Mouse (Mus musculus) forebrain, postnatal 0 days (tissue): ENCODE measurements around the gene Cdkn2b. TPM values are rescaled to one million over a fixed set of nuclear protein-coding genes. Genes with fewer than 3 reads are reported as not detected.

ENCODE experiments used
- ATAC-seq: fragments of 200-750 bp; cut with Nextera tagmentation; 2 replicates; pipeline ENCODE4 v1.8.0; 2017; ENCODE audit warnings: mild to moderate bottlenecking, moderate library complexity
- DNase-seq: peaks from one replicate; pipeline ENCODE4 v3.0.0-alpha.2; 2015
- H3K27ac ChIP-seq: fragments of 300-500 bp; sonication (generic); 2 replicates; pipeline ENCODE4 v1.5.1; 2014; ENCODE audit warnings: low read depth, mild to moderate bottlenecking, antibody characterized with exemption, low read length, moderate library complexity, mixed read lengths
- H3K27me3 ChIP-seq: fragments of 300-500 bp; sonication (generic); 2 replicates; pipeline ENCODE4 v1.6.1; 2014; ENCODE audit warnings: mild to moderate bottlenecking, low read length, mixed read lengths; ENCODE audit not compliant: insufficient read depth
- H3K36me3 ChIP-seq: fragments of 300-500 bp; sonication (generic); 2 replicates; pipeline ENCODE4 v1.6.1; 2014; ENCODE audit warnings: mild to moderate bottlenecking, moderate library complexity; ENCODE audit not compliant: insufficient read depth
- H3K4me1 ChIP-seq: fragments of 300-500 bp; sonication (generic); 2 replicates; pipeline ENCODE4 v1.6.1; 2014; ENCODE audit warnings: antibody characterized with exemption; ENCODE audit not compliant: insufficient read depth
- H3K4me2 ChIP-seq: fragments of 300-500 bp; sonication (generic); 2 replicates; pipeline ENCODE4 v1.6.1; 2014; ENCODE audit warnings: low read depth, mild to moderate bottlenecking, moderate library complexity
- H3K4me3 ChIP-seq: fragments of 300-500 bp; sonication (generic); 2 replicates; pipeline ENCODE4 v1.5.1; 2014; ENCODE audit warnings: low read depth, low read length, mixed read lengths
- H3K9ac ChIP-seq: fragments of 300-500 bp; sonication (generic); 2 replicates; pipeline ENCODE4 v1.6.1; 2014; ENCODE audit warnings: mild to moderate bottlenecking
- H3K9me3 ChIP-seq: fragments of 300-500 bp; sonication (generic); 2 replicates; pipeline ENCODE4 v1.6.1; 2016; ENCODE audit warnings: low read length
- CTCF ChIP-seq: sonication (generic); IDR thresholded peaks from 2 replicates; pipeline ENCODE4 v1.5.1; 2016; ENCODE audit warnings: antibody characterized with exemption, control low read depth, low read depth
- WGBS: fragments of 180-500 bp; shearing (Covaris S2); extraction: QIAGEN DNeasy Blood & Tissue Kit; methylation state at CpG from one replicate; pipeline ENCODE4 v1.1.7; 2014; 5-methylcytosine and 5-hydroxymethylcytosine counted together
- polyA plus RNA-seq: library from polyadenylated mRNA; unstranded; fragments of >200 nt; fragmentation: Nextera tagmentation; extraction: Ambion mirVana; gene quantifications from 2 replicates; pipeline ENCODE4 v1.2.1, GENCODE M21; 2015
- total RNA-seq: library from RNA; depleted of rRNA; stranded (reverse); fragments of >200 nt; gene quantifications from 2 replicates; pipeline ENCODE4 v1.2.3, GENCODE M21; 2014; rRNA removed

Cdkn2b gene
- 0.54 and 1.5 TPM in 2 replicates for total RNA-seq
- 2.0 and 2.3 TPM in 2 replicates for polyA plus RNA-seq

DNA sequence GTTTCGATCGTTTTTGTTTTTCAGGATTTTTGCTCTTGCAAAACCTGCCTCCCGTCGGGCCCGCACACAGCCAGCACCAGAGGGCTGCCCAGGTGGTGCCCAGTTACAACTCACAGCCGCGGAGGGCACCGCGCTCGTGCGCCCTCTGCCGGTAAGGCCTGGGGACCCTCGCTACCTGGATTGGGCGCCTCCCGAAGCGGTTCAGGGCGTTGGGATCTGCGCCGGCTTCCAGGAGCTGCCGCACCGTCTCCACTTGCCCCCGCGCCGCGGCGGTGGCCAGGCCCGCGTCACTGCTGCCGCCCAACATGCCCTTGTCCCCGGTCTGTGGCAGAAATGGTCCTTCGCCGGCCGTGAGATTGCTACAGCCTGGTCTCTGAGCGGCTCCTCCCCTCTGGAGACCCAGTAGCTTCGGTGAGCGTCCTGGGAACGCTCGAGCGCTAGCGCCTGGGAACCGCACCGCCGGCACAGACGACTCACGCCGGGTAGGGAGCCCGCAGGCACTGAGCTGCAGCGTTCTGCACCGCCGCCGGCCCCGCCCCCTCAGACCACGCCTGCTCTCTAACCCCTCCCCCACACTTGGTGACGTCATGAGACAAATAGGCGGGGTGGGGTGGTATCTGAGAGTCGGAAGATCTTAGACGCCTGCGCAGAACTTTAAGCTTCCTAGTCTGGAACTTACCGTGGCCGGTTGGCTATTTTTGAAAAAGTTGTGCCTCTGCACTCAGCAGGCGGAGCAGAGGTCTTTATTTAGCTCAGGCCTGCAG lies at the start of gene Cdkn2b:
Cdkn2b (minus strand) TSS at position 549 of the 764 bp plus-strand sequence.
- no peaks in the 10 kb centered on the region for H3K36me3 ChIP-seq
- H3K27me3 ChIP-seq, result peaks cover 82% of the 10 kb centered on the region
- peak within 1 kb of the TSS; percentile 14; the same call in 1 of the 2 replicates for H3K9ac ChIP-seq
- H3K4me3 ChIP-seq, result peak within 1 kb of the TSS; percentile 36
- TF ChIP-seq CTCF, result peak; percentile 71
- no peaks in the 10 kb centered on the region for H3K9me3 ChIP-seq
- ATAC-seq (peak; percentile 84), DNase-seq (peak; percentile 65)
- H3K4me1 ChIP-seq, result no peaks in the 10 kb centered on the region
- 2% methylated on average over 61 of the region's 61 CpGs for WGBS
- no peak within 1 kb of the TSS for H3K27ac ChIP-seq
- peak within 1 kb of the TSS; percentile 60 for H3K4me2 ChIP-seq

DNA sequence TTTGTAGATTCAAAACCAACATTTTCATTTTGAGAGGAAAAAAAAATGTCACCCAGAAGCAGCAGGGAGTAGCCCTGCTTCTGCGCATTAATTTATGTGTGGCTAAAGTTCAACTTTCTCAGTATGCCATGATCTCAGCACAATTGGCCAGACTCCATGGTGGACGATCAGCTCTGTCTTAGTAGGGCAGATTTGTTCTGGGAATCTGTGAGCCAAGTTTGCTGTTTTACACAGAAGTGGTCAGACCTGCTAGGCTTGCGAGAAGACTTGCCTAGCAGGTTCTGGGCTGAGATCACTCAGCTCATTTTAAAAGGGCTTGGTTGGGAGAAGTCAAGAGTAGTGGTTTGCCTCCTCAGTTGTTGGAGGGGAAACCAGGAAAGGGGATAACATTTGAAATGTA lies 49.5 kb upstream of the Cdkn2b start:
- 48% methylated on average over 3 of the region's 3 CpGs for WGBS
- Histone ChIP-seq H3K36me3 (no peaks in the 10 kb centered on the region), H3K4me3 (no peak overlapping the region), H3K27me3 (no peaks in the 10 kb centered on the region), H3K9me3 (no peaks in the 10 kb centered on the region), H3K4me1 (no peaks in the 10 kb centered on the region), H3K27ac (no peak overlapping the region), H3K4me2 (no peak overlapping the region), H3K9ac (no peak overlapping the region)
- no peak for TF ChIP-seq CTCF
- no peak for DNase-seq
- ATAC-seq, result no peak

DNA sequence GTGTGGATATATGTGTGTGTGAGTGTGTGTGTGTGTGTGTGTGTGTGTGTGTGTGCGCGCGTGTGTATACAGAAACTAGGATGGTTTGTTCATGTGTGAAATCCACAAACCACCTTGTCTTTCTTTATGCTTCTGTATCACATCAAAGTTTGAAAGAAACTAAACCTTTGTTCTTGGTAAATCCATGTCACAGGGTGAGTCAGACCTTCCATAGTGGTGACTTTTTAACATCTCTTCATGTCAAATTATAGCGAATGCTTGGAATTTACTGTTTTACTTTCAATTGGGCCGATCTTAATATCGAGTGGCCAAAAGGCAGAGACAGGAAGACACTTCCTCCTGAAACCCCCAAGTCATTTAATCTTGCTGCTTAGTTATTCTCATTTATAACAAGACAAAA lies 48.7 kb upstream of the Cdkn2b start:
- WGBS, result 94% methylated on average over 6 of the region's 6 CpGs
- H3K36me3 ChIP-seq, result no peaks in the 10 kb centered on the region
- H3K27ac ChIP-seq, result no peak overlapping the region
- TF ChIP-seq CTCF, result no peak
- H3K4me1 ChIP-seq, result no peaks in the 10 kb centered on the region
- H3K4me2 ChIP-seq, result no peak overlapping the region
- no peaks in the 10 kb centered on the region for H3K9me3 ChIP-seq
- DNase-seq, result no peak
- H3K9ac ChIP-seq, result no peak overlapping the region
- H3K27me3 ChIP-seq, result no peaks in the 10 kb centered on the region
- ATAC-seq, result no peak
- H3K4me3 ChIP-seq, result no peak overlapping the region

DNA sequence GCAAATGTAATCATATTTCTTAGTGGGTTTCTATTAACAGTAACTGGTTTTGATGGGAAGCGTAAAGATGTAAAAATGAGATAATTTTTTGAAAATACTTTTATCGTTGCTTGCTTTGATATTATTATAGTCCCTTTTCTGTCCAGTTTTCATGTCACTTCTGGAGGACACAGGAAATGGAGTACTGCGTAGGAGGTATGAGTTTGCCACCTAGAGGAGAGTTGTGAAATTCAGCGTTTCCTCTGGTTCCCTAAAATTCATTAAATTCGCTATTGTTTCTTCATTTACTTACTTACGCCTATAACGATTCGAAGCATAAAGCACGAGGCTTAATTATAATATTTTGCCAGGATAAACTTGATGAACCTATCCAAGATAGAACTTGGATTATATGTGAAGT lies 43.1 kb upstream of the Cdkn2b start:
- no peak overlapping the region for H3K4me3 ChIP-seq
- H3K36me3 ChIP-seq, result no peaks in the 10 kb centered on the region
- DNase-seq (no peak), ATAC-seq (no peak)
- no peak overlapping the region for H3K9ac ChIP-seq
- H3K4me1 ChIP-seq, result no peaks in the 10 kb centered on the region
- no peaks in the 10 kb centered on the region for H3K9me3 ChIP-seq
- H3K27ac ChIP-seq, result no peak overlapping the region
- TF ChIP-seq CTCF, result peak; percentile 32
- H3K4me2 ChIP-seq, result no peak overlapping the region
- WGBS, result 45% methylated on average over 9 of the region's 9 CpGs
- H3K27me3 ChIP-seq, result no peaks in the 10 kb centered on the region

DNA sequence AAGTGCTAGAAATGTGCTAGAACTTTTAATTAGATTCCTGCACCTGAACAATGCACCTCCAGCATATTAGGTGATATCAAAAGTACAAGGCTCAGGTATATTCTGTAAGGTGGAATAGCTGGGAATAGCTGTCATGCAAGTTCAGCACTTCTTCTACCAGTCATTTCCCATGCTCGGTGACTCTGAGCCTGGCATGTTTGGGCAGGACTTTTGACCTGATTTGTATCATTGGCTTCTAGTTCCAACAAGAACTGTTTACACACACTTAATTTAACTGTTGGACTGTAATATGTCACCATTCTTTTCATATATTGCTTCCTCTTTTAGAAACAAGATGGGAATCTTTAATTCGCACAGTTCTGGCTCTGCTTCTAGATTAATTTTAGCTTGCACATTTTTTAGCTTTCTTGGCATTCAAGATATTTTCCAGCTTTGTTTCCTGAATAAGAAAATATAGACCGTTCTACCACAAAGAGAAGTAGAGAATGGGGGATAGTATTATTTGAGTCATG lies 42.3 kb upstream of the Cdkn2b start:
- no peaks in the 10 kb centered on the region for H3K27me3 ChIP-seq
- H3K27ac ChIP-seq, result no peak overlapping the region
- H3K4me3 ChIP-seq, result no peak overlapping the region
- no peak overlapping the region for H3K4me2 ChIP-seq
- no peak overlapping the region for H3K9ac ChIP-seq
- DNase-seq (no peak), ATAC-seq (no peak)
- no peaks in the 10 kb centered on the region for H3K36me3 ChIP-seq
- H3K9me3 ChIP-seq, result no peaks in the 10 kb centered on the region
- TF ChIP-seq CTCF, result no peak
- WGBS, result 80% methylated on average over 3 of the region's 3 CpGs
- no peaks in the 10 kb centered on the region for H3K4me1 ChIP-seq

DNA sequence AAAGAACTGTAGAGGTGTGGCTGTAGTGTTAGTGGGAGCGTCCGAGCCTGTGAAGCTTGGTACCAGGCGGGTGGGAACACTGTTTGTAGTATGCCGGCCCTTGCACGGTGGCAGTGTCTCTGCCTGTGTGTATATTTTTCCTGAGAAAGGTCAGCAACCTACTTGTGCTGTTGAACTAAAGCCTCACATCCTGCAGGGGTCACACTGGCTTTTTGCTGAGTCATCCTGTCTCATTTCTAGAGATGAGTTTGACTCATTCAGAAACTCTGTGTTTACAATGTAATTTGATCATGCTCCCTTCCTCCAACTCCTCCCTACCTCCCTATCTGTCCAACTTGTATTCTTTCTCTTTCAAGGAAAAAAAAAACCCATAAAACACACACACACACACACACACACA lies 40.6 kb upstream of the Cdkn2b start:
- no peak overlapping the region for H3K9ac ChIP-seq
- DNase-seq (no peak), ATAC-seq (no peak)
- H3K4me2 ChIP-seq, result no peak overlapping the region
- no peak overlapping the region for H3K4me3 ChIP-seq
- no peak overlapping the region for H3K27ac ChIP-seq
- TF ChIP-seq CTCF, result no peak
- H3K27me3 ChIP-seq, result no peaks in the 10 kb centered on the region
- 67% methylated on average over 5 of the region's 5 CpGs for WGBS
- H3K9me3 ChIP-seq, result no peaks in the 10 kb centered on the region
- no peaks in the 10 kb centered on the region for H3K4me1 ChIP-seq
- H3K36me3 ChIP-seq, result no peaks in the 10 kb centered on the region

DNA sequence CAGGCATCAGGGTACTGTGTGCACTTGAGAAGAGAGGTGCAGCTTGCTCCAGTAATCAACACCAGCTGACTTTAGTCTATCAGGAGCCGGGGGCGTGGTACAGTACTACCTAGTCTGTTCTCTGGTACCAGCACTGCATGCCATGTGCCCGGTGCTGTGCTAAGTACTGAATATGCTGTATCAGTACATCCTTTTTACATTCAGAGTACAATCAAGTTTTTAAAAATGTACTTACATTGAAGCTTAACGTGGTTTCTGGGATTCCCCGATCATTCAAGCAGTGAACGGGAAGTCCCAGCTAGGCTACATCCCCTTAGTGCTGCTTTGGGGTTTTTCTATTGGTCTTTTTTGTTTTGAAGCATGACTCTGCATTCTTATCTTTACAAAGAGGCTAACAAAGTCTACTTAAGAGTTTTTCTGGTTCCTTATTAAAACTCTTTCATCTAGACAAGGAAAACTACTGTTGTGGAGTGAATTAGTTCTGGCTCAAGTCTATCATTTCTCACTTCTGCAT lies 40.2 kb upstream of the Cdkn2b start:
- Histone ChIP-seq H3K4me1 (no peaks in the 10 kb centered on the region), H3K4me2 (no peak overlapping the region), H3K36me3 (no peaks in the 10 kb centered on the region), H3K9ac (no peak overlapping the region), H3K4me3 (no peak overlapping the region), H3K27ac (no peak overlapping the region), H3K9me3 (no peaks in the 10 kb centered on the region), H3K27me3 (no peaks in the 10 kb centered on the region)
- TF ChIP-seq CTCF, result no peak
- WGBS, result 74% methylated on average over 6 of the region's 6 CpGs
- ATAC-seq, result no peak
- DNase-seq, result no peak
